Mouse (Mus musculus): ENCODE data around the gene Wnk3.

- TF ChIP-seq CTCF (IDR thresholded peaks at IDR 0.05; ENCODE audit: extremely low read depth, insufficient read depth, low read length) (no peak), POLR2A (IDR thresholded peaks at IDR 0.05; ENCODE audit: extremely low read depth, insufficient read depth, low read length) (no peak)
Observed at GRCm38 (mm10) chrX:151345333-151346125, 147.7 kb downstream of the Wnk3 start.

All from cortical plate, adult 2 months (tissue).